Mouse (Mus musculus) right cerebral cortex, postnatal 10 days (tissue): ENCODE data around the gene Ppp1r8.
A peak's percentile ranks its signal among the peaks of the same experiment; 100 is the strongest.

Experiments used
- DNase-seq, 2 experiments: peaks; one replicate each; pipeline ENCODE4 v3.0.0; 2021; ENCODE audit warnings: low spot score in 2 of 2

Ppp1r8 gene

DNA sequence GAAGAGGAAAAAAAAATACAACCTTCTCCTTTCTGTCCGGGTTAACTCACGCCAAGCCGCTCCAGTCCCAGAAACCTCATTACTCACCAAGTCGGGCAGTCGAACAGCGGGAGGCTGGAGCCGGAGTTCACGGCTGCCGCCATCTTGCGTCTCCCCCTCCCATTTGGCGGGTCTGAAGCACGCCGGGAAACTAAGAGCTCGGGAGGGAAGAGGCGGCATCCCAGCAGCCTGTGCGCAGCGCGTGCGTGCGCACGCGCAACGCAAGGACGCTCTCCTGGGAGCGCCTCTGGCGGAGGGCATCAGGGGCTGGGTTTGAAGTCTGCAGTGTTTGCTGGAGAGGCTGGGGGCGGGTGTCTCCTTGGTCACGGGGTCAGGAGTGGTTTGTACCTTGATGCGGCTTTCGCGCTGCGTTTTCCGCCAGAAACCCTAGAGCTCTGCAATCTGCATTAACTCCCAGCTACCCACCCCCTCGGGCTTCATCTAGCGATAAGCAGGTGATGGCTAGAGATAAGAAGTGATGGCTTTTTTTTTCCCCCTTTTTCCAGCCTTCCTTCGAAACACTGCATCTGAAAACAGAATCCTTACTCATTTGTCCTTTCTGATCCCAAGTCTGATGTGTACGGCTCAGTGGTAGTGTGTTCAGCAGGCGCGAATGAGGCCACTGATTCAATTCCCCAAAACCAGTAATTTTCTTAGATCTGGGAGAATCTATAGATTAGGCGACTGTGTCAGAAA, at the start of gene Ppp1r8:
Ppp1r8 (minus strand) TSS at position 200 of the 735 bp plus-strand sequence.
- DNase-seq = peak; percentile 95 to 96

DNA sequence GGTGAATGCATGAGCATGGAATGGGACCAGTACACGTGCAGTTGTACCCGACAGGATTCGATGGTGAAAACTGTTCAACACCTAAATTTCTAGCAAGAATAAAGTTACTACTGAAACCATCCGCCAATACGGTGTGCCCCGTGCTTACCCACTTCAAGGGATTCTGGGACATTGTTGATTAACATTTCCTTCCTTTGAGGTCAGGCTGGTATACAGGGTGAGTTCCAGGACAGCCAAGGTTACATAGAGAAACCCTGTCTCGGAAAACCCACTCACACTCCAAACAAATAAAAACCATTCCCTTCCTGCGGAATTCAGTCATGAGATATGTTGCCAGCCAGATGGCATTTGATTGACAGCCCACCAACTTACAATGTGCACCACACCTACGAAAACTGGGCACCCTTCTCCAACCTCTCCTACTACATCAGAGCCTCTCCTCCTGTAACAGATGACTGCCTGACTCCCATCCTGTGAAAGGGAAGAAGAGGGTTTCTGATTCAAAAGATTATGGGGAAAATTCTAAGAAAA, 41.9 kb upstream of the Ppp1r8 start:
- no peak for DNase-seq

DNA sequence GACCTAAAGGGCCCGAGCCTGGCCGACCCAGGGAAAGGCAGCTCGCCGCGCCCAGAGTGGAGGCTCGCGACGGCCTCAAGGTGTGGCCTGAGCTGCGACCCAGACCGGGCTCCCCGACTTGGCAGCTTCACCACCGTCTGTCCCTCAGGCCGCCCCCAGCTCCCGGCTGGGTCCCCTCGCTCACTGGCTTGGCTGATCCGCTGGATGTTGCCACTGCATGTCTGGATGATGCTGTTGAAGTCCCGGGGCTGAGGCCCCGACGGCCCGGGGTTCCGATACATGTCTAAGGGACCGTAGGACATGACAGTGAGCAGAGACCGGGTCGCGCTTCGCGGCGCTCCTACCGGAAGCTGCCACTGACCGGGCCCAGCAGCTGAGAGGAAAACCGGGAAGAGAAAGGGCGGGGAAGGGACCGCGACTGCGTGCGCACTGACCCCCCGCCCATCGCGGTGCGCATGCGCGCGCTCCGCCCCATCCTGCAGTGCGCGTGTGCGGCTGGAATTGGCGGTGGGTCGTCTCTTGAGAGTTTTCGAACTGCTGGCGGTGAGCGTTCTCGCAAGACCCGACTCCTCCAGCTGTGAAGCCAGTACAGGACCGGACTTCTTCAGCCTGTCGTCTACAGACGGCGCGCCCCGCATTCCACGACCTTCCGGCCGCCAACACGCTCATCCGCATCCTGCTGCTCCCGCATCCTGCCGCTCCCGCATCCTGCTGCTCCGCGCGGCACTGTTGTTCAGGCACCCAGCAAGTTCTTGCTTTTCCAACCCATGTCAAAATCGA, 41.3 kb upstream of the Ppp1r8 start, which contains the start of gene Stx12:
Stx12 (minus strand) TSS at position 446 of the 780 bp plus-strand sequence.
- peak; percentile 94 for DNase-seq

DNA sequence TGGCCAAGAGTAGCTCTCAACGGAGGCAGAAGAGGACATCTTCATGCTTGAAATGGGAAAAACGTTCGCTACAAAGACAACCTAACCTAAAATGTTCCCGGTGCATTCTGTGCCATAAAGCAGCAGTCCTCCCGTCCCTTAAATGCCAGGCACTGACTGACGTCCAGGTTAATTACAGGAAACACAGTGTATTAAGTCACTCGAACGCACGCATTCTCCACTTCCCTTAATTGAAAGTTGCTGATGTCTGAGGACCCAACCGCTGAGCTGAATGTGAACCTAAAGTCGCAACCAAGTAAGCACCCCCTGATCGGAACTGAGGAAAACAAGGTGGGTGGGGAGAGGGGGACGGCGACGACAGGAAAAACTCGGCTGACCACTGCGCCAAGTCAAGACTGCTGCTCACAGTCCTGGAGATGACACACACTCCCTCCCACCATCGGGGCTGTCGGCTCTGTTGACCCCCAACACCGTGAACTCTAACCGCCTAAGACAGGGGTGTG, 40.6 kb upstream of the Ppp1r8 start:
- DNase-seq = no peak

DNA sequence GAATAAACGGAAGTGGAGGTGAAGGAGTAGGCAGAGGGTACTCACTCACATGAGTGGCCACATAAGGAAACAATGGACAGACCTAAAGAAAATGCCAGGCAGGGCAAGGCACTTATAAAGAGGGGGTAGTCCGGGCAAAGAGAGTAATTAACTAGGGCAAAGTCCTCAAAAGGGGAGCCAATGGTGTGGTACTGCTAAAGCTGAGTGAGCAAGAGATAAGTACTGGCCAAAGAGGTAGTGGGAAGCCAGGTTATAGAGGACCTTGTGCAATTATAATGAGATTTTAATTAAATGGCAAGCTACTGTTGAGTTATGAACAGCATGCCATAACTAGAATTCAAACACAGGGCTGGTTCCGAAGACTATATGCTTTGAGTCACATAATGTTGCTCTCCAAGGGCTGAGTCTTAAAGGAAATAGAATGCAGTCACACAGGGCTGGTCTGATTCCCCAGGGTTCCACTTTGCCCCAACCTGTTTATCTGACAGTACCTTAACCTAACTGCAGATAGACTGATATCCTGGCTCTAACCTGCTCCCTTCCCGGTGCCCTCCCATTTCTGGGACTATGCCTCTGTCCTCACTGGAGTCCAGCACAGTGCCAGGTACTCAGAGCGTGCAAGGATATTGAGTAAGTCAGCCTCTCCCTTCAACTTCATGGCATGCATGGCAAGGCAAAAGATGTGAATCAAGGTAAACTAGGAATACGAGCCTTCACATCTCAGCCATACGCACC, 31.6 kb upstream of the Ppp1r8 start:
- DNase-seq = no peak

DNA sequence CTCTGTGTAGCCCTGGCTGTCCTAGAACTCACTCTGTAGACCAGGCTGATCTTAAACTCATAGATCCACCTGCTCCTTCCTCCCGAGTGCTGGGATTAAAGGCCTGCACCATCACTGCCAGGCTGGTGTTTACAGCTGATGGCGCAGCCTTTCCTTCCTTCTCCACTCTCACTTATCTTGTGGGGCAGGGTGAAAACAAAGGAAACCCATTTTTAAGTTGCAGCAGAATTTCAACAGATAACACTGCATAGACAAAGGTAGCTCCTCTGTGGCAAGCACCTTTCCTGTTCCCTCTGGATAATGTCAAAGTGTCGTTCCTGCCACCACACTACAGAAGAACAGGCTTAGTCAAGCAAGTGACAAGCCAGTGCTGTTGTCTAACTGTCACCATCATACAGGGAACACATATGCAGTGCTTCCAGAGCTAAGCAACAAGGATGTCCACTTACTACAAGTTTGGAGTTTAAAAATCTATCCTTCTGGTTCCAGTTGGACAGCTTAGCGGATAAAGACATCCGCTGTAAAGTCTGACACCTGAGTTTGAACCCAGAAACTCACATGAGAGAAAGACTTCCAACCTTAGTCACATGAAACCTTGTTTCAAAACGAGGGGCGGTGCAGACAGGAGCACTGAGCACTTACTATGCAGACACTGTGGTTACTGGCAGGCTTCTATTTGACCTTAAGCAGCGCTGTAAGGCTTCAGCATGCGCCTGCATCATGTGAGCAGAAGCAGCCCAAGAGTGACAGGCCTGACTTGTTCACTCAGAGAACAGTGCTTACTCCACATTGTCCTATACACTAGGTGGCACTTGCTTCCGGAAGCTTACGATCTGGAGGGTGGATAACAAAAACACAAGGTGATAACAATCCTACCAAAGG, 30.8 kb upstream of the Ppp1r8 start:
- no peak for DNase-seq

DNA sequence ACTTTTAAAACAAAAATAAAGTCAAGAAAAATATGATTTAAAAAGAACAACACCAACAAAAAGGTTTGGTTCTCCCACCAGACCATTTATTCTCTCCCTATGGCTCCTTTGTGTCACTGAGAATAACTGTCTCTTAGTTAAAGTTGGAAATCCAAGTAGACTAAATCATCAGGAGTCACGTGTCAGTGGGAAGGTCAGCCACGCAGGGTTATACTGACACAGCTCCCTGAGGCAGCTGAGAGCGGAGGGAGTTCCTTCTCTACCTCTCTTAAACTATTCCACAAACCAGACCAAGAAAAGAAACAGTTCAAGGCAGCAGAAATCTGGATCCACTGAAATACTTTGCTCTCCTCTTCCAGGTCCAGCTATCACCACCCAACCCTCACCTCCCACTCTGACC, 28.1 kb upstream of the Ppp1r8 start:
- no peak for DNase-seq

DNA sequence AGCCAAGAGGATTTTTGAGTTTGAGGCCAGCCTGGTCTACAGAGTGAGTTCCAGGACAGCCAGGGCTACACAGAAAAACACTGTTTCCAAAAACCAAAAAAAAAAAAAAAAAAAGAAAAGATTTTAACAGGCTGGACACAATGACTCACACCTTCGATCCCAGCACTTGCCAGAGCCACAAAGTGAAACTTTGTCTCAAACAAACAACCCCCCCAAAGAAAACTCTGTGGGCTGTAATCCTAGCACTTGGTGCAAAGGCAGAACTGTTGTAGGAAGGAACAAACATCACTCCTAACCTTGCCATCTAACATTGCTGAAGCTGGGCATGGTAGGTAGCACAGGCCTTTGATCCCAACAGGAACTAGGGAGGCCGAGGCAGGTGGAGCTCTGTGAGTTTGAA, 21.9 kb upstream of the Ppp1r8 start:
- DNase-seq = no peak

DNA sequence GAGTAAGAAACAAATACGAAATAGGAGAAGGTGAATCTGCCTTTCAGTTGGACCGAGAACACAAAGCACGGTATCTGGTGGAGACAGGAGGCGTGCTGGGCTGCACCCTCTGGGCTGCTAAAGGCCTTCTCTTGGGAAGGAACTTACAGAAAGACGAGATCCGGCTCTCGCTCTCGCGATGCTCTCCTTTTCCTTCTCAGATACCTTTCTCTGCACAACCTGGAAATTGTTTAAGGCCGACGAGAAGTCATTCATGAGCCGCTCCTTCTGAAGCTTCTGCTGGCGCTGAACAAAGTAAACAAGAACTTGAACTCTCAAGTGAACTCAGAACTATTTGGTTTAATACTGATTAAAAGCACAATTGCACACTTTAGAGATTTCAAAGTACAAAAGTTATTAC, 20.0 kb upstream of the Ppp1r8 start:
- no peak for DNase-seq

DNA sequence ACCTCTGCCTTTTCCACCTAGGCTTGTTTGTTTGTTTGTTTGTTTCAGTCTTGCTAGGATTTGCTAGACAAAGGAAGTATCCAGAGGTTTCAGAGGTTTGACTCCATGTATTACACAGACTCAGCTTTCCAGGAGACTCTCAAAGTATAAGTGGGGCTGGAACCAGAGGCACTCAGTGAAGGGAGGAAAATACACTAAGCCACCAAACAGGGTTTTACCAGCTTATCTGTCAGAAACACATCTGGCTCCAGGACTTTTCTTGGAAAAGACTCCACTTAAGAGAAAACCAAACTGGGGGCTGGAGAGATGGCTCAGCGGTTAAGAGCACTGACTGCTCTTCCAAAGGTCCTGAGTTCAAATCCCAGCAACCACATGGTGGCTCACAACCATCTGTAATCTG, 17.9 kb upstream of the Ppp1r8 start:
- DNase-seq = no peak

DNA sequence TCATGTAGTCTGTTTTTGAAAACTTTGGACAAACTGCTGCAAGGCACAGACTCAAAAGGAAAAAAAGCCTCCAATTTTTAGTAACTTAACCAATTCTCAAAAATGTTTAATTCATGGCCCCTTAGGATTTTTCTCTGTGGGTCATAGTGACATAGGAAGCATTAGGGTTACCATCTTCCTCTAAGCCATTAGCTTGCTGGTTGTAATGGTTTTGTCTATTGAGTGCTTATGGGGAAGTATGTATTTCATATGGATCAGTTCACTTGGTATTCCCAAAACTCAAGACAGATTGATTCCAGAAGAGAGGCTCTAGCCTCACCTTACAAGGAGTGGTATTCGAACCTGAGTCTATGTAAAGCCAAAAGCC, 719 bp upstream of the Ppp1r8 start:
- DNase-seq = no peak

DNA sequence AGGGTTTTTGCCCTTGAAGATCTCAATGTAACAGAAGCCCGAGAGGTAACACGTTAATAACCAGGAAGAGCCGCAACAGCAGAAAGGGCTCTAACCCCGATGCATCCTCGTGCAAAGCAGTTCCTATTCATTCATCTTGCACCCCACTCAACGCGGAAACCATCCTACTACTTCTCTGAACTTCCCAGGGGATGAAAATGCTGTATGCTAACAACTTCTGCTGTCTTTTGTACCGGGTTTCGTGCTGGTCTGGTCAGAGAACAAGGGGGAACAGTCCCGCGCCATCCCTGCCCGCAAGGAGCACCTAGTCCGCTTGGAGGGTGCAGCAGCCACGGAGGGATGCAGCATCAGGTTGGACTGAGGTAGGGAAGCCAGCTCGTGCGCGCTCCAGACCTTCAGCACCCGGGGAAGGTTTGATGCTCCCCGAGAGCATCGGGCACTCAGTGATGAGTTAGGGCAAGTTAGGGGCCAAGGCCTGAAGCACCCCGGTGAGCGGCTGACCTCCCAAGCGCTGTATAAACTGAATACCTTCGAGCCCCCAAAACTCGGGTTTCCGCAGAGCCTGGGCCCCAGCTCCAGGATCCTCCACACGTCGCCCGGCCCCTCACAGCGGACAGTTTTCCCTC, 575 bp downstream of the Ppp1r8 start:
- DNase-seq = peak; percentile 37 to 40

DNA sequence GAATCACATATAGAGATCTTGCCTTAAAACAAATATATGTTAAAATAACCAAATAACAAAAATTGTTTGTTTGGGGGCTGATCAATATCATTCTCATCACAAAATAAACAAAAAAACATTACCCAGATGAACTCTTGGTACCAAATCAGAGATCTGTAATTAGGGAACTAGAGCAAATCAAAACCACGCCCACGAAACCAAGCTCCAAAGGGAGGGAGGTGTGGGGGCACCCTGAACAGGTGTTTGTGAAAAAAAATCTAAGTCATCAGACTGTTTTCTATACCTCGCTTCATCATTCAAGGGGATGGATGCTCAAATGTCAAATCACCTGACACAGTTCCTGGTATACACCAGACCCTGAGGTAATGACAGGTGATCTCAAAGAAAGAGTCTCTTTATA, 1.5 kb downstream of the Ppp1r8 start:
- no peak for DNase-seq

DNA sequence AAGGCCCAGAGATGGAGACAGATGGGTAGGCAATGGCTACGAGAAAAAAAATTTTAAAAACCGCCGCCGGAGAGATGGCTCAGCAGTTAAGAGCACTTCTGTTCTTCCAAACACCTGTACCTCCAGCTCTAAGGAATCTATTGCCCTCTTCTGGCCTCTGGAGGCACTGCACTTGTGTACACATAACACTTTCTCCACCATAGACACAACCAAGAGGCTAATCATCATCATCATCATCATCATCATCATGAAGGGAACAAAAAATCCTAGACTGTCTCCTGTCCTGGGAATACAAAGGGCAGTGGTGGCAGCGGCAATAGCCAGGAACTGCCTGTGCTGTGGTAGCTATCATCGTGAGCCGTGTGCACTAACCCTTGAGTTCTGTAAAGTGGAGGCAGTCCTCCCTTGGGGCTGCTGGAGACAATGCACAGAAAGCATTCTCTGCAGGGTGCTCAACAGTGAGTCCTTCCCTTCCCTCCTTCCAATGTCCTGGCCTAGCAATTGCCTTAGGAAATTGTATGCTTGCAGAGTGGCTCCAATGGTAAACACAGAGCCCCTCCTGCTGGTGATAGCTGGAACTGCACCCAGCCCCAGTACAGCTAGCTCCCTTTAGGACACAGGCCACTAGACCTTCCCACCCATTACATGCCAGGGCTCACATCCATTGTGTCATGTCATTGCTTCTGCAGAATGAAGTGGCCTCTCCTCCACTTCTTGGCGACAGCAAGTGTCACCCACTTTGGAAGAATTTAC, 19.2 kb downstream of the Ppp1r8 start:
- peak; percentile 59 to 74 for DNase-seq

DNA sequence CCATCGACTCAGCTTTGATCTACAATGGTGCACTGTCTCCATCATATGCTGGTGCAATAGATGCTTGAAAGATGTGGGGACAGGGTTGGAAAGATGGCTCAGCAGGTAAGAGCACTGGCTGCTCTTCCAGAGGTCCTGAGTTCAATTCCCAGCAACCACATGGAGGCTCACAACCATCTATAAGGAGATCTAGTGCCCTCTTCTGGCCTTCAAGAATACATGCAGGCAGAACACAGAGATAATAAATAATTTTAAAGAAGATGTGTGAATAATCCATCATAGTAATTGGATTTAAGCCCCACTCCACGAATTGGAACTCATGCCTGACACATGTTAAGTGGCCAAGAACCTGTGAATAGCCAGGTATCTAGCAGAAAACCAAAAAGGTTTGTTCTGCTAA, 24.5 kb downstream of the Ppp1r8 start:
- no peak for DNase-seq

DNA sequence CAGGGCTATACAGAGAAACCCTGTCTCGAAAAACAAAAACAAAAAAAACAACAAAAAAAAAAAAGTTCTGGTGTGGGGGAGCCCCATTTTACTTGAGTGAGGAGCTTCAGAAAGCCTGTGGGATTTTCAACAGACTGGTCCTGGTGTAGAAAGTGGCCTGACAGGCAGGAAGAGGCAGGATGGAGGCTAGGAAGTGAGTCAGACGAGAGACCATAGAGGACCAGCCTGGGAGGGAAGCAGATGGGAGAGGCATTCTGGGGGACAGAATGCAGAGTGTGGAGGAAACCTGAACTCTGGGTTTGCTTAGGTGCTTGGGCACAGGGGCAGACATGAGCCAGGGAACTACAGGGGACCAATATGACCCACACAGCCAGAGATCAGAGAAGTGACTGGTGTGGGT, 26.1 kb downstream of the Ppp1r8 start:
- DNase-seq = no peak

DNA sequence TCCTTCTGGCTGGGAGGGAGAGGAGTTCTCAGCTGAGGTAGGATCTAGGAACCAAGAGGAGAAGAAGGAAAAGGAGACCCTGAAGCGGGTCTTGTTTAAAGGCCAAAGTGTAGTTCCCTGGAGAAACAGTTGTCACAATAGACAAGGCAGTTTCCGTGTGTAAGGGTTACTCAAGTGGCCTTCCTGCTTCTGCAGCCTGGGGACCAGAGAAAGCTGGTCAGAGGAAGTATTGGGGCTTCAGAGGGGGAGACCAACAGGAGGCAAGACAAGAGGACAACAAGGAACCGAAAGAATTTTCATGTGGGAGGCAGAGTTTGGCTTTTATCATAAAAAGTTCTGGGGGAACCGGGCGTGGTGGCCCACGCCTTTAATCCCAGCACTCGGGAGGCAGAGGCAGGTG, 26.6 kb downstream of the Ppp1r8 start:
- no peak for DNase-seq

DNA sequence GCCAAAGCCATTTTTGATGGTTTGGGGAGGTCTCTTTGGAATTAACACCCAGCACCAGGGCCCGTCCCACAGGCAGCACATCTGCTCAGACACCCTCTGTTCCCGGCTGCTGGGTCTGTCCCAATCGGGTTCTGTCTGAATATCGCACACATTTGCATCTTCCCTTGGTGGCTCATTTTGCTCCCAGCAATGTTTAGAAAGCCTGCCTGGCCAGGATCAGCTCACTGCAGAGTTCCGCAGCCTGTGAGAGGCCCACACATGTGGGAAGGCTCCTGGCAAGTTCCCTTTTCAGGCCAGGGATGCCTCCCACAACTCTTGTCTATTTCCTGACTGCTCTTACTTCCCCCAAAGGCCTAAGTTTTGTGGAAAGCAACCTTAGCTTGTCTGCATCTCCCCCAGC, 33.3 kb downstream of the Ppp1r8 start:
- peak; percentile 52 to 56 for DNase-seq

DNA sequence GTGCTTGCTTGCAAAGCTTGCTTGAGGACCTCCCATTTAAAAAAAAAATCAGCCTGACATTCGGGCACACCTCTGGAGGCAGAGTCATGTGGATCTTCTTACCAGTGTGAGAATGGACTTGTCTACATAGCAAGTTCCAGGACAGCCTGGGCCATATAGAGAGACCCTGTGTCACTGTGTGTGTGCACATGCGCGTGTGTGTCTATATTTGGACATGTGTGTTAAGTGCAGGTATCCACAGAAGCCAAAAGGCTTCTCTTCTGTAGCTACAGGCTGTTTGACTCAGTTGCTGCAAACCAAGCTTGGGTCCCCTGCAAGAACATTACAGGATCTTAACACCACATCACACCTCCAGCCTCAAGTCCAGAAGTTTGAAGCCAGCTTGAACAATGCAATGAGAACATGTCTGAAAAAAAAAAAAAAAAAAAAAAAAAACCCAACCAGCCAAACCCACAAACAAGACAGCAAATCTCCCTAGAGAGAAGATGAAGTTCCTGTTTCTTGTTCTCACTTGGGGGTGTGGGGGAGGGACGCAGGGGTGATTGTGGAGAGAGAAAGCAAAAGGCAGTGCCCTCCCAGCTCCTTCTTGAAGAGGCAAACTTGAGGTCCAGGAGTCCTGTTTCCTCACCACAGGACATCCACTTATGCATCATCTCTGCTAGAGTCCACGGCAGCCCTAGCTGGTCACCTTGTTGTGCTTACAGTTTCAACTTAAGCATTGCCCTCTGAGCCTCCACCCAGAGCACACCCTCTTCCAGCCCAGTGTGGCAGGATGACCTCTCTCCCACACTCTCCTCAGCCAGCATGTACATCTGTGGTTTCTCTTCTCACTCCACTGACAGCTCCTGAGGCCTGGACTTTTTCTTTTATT, 35.0 kb downstream of the Ppp1r8 start:
- no peak for DNase-seq
